Mouse (Mus musculus): Measurements from ENCODE around the gene Batf3.

- TF ChIP-seq POLR2A (IDR thresholded peaks at IDR 0.05; ENCODE audit: control insufficient read depth, extremely low read depth, insufficient read depth, low read length, poor library complexity) (no peak), CTCF (IDR thresholded peaks at IDR 0.05; ENCODE audit: borderline replicate concordance, control insufficient read depth, extremely low read depth, insufficient read depth, low read length, poor library complexity) (no peak)
Measured at GRCm38 (mm10) chr1:191055533-191055873, 42.1 kb upstream of the Batf3 start.

Data from thymus, adult 2 months (tissue).